Mouse (Mus musculus) bone marrow, adult 2 months (tissue): ENCODE data around the gene Pom121l2.

Experiments used
- CTCF ChIP-seq: fragments of 200-500 bp; IDR thresholded peaks from 2 replicates; pipeline ENCODE4 v1.5.1; 2011; ENCODE audit warnings: low read length, control low read depth; ENCODE audit not compliant: control insufficient read depth, insufficient read depth
- POLR2A ChIP-seq: fragments of 200-500 bp; IDR thresholded peaks from 2 replicates; pipeline ENCODE4 v1.6.1; 2011; ENCODE audit warnings: low read depth, mild to moderate bottlenecking, control low read depth, low read length, borderline replicate concordance; ENCODE audit not compliant: control insufficient read depth

GRCm38 (mm10) chr13:21969816-21970215, 11.2 kb upstream of the Pom121l2 start:
- TF ChIP-seq POLR2A (no peak), CTCF (no peak)
